Mouse (Mus musculus) c-Kit-positive CD71-negative TER-119-negative erythroid progenitor cells, embryonic 14.5 days (primary cell): ENCODE measurements around the gene Arfgap2.

Experiments used
- DNase-seq: peaks from one replicate; pipeline ENCODE4 v3.0.0-alpha.2; 2013; ENCODE audit warnings: low read depth

Arfgap2 gene

GRCm38 (mm10) chr2:91308680-91309079, 43.9 kb downstream of the Arfgap2 start:
- no peak for DNase-seq

- DNase-seq = no peak
Measured at GRCm38 (mm10) chr2:91309546-91309945, 44.8 kb downstream of the Arfgap2 start.

- no peak for DNase-seq
Measured at GRCm38 (mm10) chr2:91312578-91313311, 48.0 kb downstream of the Arfgap2 start.

GRCm38 (mm10) chr2:91314184-91314583, 49.4 kb downstream of the Arfgap2 start:
- DNase-seq = no peak

GRCm38 (mm10) chr2:91320559-91321529, 56.1 kb downstream of the Arfgap2 start:
- no peak for DNase-seq

DNA sequence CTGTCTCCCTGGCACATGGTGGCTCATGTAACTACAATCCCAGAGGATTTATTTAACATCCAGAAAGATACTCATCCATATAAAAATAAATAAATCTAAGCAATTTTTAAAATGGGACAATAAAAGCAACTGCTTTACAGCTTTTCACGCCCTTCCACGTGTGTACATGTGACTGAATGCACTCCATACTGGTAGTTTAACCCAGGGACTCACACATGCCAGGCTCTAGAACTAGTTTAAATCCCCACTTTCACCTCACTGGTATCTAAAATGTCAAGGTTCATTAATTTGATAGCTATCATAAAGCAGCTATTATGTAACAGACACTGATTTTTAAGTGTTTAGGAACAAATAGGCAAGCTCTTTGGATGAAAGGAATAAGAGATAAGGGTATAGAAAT, 57.1 kb downstream of the Arfgap2 start:
- DNase-seq = no peak

DNA sequence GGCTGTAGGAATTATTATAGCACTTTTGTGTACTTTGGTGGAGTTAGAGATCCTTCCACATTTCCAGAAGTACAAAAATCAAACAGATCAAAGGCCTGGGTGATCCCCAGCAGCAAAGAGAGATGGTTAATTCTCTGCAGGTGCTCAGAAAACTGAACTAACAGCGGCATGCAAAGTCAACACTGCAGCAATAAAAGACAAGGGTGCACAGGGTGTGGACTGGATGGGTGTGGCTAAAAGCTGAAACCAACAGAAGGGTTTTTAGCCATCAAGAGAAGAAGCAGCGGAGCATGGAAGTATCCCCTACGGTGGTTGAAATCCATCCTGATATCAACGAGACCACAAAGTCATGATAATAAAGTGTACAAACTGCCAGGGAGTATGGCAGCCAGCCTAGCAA, 57.7 kb downstream of the Arfgap2 start:
- no peak for DNase-seq

DNA sequence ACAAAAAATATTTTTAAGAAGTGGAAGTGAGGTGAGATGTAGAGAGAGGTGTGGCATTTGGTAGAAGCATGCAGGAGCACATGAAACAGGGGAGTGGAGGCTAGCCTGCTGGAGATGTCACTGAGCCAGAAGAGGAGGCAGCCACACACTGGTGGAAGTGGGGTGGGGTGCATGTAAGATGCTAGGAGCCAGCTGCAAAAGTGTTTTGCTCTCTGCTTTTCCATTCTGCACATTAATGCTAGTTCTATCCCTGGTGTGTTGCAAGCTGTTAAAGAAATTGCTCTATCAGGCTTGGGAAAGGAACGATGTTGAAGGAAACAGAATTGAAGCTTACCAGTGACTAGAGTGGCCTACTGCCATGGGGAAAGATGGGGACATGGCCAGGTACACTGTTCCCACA, 59.6 kb downstream of the Arfgap2 start:
- no peak for DNase-seq

DNA sequence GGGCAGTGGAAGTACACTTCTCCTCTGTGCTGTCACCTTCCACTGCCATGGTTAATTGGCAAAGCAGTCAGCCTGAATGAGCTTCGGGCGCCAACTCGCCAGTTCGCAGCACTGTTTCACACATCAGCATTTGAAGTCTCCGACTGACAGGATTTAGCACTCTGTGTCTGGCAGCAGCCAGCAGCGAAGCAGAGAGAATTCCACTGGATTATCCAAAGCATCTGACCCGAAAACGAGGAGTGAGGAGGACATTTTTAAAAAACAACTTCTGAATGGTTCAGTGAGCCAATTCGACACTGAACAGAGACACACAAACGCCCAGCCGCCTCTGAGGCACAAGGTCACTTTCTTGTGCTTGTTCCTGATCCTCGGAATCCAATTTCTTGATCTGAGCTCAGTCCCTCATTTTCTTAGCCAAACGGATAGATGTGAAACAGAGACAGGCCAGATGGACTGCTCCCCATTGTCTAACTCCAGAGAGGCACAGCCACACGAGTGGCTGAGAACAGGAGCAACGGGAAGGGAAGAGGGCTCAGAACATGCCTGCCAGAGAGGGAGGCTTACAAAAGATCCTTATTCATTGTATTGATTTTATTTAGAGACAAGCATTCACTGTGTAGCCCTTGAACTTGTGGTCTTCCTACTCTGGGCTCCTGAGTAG, 60.1 kb downstream of the Arfgap2 start:
- no peak for DNase-seq
